Mouse (Mus musculus): ENCODE measurements around the gene Nop16.
A peak's percentile ranks its signal among the peaks of the same experiment; 100 is the strongest.

The Nop16 gene

DNA sequence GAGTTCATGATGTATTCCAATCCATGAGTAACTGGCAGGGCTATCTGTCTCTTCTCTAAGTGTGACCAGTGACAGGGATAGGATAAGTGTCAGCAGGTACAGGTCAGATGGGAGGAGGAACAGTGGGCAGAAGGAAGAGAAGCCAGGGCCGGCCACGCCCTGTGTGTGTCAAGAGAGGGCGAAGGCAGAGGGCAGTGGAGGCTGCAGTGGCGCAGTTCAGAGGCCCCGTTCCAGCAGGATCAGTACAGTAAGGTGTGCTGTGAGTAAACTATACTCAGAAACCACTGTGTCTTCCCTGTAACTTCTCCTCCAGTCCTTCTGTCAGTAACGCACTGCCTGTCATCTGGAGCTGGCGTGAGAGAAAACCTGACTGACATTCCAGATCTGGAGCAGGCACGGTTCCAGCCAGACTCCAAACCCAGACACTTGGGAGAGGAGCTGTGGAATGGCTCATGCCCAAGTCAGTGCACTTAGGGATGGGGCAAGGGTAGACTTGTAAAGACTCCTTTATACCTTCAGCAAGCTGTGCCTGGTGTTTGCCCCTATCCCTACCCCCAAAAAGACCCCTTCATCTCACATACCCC lies 6.3 kb upstream of the Nop16 start:
- no peak for DNase-seq (ENCODE audit: low spot score in 2 of 2)

DNA sequence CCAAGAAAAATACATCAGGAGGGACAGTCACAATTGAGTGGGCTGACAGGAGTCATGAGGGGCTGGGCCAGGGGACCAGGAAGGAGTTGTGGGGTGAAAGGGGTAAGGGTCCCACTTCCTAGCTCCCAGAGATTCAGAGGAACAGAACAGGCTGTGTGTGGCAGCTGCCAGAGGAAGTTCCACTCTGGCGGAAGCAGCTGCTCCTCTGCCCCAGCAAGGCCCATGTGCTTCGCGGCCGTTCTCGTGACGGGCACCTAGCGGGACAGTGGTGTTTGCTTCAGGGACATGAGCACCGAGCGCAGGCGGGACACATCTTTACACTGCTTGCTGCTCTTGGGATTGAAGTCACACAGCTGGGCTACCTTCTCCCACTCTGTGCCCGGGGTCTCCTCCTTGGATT lies 3.7 kb upstream of the Nop16 start:
- no peak for DNase-seq (ENCODE audit: low spot score in 2 of 2)

DNA sequence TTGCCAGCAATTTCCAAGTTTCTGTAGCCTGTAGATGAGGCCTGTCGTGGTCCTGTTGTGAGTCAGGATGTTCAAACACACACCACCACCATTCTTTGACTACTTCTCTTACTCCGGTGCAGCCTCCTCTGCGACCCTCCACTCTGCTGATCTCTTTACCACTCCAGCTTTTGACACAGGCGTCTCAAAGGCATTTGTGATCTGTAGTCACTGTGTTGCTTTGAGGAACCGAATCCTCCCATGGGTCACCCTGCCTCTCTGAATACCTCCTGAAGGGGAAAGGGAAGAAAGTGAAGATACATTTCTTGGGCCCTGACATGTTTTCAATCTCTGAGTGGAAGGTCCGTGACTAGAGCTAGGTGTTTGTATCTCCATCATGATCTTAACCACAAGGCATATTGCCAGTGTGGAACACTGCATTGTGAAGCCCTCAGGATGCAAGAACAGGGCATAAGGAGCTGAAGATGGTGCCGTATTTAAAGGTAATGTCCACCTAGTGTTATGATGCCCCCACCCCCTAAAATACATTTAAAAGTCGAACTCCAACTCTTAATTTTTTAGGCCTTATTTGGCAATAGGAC lies 2.0 kb upstream of the Nop16 start:
- peak in 1 of 2 experiments; percentile 33 for DNase-seq (ENCODE audit: low spot score in 2 of 2)

DNA sequence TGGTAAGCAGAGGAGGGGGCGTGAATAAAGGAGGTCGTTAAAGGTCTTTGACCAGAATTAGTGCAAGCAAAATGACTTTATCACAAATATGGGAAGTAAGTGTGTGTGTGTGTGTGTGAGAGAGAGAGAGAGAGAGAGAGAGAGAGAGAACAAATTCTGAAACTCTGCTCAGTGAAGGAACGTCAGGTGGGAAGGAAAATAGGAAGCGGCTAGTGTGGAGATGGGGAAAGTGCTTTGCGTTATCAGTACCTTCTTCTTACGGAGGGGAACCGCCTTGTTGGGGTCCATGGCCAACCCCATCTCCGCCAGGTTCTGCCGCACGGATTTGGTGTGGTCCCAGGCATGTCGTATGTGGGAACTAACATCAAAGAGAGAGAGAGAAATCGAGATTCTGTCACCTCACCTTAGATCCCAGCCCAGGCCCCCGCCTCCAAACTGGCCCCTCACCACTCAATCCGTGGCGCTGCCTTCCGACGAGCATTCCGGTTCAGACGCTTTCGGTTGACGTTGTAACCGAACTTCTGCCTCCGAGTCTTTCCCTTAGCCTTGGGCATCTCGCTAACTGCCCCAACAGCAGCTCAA lies 385 bp downstream of the Nop16 start:
- no peak for DNase-seq (ENCODE audit: low spot score in 2 of 2)

DNA sequence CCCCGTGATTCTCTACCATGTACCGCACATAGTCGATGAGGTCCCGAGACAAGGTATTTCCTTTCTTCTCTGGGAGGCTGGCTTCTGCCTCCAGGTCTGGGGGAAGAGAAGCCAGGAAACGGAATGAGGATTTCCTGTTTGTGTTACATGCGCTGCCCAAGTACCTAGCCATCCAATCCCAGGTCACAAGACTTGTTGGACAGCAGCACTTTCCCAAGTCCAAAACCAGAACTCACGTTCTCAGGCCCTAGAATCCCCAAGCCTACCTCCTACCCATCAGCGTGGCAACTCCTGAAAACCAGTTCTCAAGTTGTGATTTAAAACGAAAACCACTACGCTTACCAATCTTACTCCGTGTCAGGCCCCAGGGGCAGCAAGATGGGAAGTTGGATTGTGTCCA lies 4.1 kb downstream of the Nop16 start:
- no peak for DNase-seq (ENCODE audit: low spot score in 2 of 2)

DNA sequence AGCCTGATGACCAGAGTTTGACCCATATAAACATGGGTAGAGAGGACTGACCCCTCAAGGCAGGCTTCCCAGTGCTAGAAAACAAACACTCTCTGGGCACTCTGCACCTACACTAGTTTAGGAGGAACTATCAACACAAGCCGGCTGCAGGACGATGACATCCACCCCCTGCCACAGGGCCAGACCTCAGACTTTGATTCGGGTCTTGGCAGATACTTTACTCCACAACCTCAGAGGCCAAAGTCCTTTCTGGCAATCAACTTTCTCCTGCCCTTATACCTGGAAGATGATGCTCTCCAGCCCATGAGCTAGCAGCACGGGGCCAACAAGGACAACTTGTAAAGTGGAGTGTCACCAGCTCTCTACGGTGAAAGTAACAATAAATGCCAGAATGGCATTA lies 7.0 kb downstream of the Nop16 start:
- DNase-seq (ENCODE audit: low spot score in 2 of 2) = no peak

DNA sequence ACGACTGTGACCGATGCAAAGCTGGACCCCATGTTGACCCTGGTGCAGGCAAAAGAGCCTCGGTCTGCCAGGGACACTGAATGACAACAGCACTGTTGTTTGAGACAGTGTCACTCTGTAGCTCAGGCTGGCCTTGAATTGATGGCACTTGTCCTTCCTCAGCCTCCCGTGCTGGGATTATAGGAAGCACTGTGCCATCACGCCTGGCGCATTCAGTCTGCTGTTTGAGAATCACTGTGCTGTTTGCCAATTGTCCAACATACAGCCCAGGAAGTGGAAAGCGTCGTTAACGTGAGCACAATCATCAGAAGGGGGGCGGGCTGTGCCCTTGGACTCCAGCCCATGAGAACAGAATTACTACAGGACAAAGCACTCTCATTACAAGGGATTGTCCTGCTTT lies 7.8 kb downstream of the Nop16 start:
- no peak for DNase-seq (ENCODE audit: low spot score in 2 of 2)

DNA sequence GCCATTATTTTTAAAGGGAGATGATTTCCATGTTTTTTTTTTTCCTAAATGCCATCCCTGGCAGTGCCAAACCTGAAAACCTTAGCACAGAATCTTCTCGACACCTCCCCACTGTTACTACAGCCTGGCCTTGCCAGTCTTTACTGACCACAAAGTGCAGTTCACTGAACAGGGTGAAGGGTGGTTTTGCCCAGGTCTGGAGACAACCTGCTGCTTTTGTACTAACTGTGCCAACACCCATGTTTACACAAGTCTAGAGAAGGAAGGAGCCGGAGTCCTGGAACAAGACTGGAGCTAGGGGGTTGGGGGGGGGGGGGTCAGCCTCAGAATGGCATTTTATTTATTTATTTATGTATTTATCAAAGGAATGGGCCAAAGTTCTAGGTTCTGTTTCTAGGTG lies 8.5 kb downstream of the Nop16 start:
- DNase-seq (ENCODE audit: low spot score in 2 of 2) = no peak

DNA sequence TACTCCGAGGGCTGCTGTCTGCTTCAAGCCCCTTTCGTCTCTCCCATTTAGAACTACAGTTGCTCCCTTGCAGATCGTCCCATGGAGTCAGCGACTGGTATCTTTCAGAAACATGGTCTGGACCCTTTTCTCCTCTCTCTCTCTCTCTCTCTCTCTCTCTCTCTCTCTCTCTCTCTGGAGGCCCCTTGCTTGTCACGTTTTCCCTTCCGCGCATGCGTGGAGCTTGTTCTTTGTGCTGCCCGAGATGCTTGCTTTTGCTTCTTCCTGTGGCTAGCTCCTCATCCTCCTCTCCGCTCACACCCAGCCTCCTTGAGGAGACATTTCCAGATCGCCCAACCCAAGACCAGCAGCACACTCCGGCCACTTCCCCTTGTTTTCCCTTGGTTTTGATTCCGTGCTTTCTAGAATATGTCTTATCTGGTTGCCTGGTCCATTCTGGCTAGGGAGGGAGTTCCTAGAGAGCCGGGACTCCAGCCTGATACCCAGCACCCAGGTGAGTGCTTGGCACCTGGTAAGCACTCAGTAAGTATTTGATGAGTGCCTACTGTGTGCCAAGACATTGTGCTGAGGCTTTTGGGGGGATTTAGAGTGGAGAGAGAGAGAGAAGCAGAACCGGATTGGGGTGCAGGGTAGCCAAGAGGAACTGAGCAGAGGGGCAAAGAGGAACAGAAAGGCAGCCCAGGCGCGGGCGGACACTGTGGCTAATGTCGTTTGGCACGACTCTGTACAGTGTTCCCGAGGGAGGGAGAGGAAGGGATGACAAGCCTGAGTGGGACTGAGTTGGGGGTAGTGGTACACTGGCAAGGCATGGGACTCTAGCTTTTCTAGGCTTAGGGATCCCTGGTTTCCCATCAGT lies 12.0 kb downstream of the Nop16 start:
- DNase-seq (ENCODE audit: low spot score in 2 of 2) = no peak

DNA sequence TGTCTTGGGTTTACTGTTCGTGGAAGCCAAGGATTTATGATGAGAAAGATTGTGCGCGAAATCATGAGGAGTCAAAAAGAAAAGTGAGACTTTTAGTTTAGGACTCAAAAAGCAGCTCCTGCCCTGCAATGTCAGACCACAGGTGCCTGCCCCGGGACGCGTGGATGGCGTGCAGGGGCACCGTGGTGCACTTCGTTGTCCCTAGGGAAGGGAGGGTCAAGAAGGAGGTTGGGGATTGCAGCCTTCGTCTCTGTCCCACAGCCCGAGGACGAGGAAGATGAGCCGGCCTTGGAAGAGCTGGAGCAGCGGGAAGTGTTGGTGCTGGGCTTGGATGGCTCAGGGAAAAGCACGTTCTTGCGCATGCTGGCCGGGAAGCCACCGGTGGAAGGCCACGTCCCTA lies 14.4 kb downstream of the Nop16 start:
- DNase-seq (ENCODE audit: low spot score in 2 of 2) = no peak

DNA sequence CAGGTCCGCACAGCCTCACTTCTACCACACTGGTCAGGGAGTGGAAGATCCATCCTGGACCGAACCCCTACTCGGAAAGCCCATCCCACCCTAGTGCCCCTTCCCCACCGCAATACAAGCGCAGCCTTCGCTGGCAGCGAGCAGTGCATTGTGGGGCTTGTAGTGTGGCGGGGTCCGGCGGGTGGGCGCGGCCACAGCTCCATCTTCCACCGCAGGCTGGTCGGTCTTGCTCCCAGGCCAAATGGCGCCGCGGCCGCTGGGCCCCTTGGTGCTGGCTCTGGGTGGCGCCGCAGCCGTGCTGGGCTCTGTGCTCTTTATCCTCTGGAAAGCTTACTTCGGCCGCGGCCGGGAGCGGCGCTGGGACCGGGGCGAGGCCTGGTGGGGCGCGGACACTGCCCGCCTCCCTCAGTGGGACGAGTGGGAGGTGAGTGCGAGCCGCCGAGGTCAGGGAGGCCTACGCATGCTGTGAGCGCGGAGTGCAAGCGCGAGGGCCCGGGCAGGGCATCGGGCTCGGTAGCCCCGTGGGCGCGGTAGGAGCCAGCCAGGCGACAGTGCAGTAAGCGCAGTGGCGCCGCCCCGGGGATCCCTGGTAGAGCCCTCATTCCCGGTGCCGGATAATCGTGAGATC lies 14.9 kb downstream of the Nop16 start, which contains the start of gene Arl10:
TSS of gene Arl10 (plus strand) at position 162 of the 628 bp plus-strand sequence.
- peak in 1 of 2 experiments; percentile 63 for DNase-seq (ENCODE audit: low spot score in 2 of 2)

DNA sequence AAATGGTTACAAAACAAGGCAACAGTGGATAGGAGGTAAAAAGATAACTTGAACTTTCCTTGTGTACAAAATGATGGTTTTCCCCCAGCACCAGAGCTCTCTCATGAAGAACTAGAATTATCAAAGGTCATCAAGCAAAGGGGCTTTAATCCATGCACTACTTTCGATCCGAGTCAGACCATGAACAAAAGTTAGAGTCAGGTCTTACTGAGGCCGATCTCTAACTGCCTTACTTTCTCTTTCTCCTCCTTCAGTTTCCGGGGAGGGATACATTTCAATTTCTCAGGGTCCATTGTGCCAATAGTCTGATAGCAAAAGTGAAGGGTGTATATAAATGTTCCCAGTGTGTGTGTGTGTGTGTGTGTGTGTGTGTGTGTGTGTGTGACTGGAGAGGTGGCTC lies 17.3 kb downstream of the Nop16 start:
- DNase-seq (ENCODE audit: low spot score in 2 of 2) = no peak

DNA sequence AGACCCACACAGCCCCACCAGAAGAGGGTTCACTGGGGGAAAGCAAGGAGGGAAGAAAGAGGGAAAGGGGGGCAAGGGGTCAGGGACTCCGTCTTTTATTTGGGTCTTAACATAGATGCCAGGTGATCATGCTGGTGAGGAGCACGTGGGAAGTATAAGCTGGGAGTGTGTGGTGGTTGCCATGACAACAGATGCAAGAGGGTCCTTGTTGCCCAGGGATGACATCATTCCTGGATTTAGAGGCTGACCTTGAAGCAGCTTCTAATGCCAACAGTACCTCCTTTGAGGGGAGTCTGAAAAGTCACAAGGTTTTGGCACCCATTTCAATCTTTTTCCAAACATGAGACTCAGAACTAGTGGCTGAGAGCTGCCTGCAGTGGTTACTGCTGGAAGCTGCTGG lies 18.3 kb downstream of the Nop16 start:
- DNase-seq (ENCODE audit: low spot score in 2 of 2) = no peak

DNA sequence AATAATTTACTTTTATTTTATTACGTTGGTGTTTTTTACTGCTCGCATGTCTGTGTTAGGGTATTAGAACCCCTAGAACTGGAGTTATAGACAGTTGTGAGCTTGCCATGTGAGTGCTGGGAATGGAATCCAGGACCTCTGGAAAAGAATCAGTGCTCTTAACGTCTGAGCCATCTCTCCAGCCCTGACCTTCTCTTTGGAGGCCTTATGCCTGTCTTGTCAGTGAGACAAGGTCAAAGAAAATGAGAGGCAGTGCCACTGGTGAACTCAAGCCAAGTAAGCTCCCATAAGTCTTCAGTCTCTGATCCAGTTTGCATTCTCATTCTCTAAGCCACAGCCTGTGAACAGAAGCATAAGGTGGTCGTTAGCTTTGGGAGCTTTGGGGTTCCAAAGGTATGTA lies 19.2 kb downstream of the Nop16 start:
- DNase-seq (ENCODE audit: low spot score in 2 of 2) = no peak

DNA sequence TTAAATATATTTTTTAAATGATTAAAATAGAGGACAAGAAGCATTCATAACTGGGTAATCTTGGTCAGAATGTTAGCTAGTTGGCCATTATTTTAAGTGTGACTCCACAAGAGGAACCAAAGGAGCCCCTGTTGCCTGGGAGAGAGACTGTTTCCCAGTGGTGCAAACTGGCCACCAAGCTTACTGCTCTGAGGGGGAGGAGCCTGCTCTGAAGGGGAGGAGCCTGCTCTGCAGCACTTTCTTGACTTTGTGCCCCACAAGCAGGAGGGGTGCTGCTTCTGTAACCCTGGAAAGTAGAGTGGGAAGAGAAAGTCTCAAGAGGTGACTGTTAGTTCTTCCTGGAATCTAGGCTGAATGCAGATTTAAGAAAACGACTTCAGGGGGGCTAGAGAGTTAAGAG lies 20.6 kb downstream of the Nop16 start:
- DNase-seq (ENCODE audit: low spot score in 2 of 2) = no peak

DNA sequence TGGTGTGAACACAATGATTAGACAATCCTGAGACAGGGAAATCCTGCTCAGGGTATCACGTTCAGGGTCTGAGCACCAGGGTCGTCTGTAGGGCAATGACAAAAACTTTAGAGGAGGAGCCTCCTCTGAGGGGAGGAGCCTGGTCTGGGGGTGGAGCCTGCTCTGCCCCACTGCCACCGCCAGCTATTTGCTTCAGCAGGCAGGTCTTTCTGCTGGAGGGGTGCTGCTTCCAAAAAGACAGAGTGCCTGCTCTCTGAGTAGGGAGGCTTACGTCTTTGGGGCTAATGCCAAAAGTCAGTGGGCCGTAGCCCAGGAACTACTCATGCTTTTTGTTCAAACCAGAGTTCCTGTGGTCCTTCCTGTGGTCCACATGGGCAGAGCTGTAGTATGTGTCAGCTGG lies 21.5 kb downstream of the Nop16 start:
- DNase-seq (ENCODE audit: low spot score in 2 of 2) = no peak

DNA sequence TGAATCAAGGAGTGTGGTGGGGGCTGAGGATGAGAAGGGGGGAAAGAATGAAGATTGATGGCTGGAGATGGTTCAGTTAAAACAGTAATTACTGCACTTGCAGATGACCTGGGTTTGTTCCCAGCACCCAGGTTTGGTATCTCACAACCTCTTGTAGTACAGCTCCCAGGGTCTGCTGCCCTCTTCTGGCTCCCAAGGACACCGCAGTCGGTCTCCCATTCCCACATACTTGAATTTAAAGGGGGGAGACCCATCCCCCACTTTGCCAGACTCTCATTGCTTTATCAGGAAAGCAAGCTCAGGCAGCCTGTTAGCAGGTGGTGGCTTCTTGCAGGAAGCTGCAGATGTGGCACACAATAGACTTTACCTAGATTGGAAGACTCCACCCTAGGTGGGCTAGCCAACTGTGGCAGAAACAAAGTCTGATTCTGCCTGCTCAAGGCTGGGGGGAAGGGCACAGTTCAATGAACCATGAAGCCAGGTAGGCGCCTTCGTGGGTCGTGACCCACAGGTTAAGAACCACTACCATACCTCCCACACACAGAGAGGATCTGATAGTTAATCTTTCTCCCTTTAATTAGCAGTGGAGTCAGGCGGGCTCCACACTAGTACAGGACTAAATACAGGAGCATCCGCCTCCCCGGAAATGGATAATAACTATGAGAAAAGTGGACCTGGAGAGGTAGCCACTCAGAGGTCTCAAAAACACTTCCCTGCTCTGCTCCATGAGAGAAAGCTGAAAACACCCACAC lies 24.1 kb downstream of the Nop16 start:
- DNase-seq (ENCODE audit: low spot score in 2 of 2) = peak in 1 of 2 experiments; percentile 62

DNA sequence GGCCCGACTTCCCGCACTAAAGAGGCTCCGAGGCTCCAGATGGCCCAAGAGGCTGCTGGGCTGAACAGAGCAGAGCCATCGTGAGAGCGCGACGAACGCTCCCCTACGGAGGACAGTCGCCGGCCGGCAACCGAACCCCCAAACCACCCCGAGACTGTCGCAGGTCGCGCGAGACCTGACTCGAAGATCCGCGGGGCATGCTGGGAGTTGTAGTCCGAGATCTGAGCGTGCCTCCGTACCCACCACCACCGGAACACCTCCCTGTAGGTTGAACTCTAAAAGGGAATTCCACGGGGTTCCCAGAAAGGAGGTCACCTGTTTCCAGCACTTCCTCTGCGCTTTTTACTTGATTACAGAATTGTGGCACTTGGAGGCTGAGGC lies 24.7 kb downstream of the Nop16 start, which contains the start of gene 4833439L19Rik:
TSS of gene 4833439L19Rik (minus strand) at position 235 of the 381 bp plus-strand sequence.
- peak; percentile 77 to 93 for DNase-seq (ENCODE audit: low spot score in 2 of 2)

DNA sequence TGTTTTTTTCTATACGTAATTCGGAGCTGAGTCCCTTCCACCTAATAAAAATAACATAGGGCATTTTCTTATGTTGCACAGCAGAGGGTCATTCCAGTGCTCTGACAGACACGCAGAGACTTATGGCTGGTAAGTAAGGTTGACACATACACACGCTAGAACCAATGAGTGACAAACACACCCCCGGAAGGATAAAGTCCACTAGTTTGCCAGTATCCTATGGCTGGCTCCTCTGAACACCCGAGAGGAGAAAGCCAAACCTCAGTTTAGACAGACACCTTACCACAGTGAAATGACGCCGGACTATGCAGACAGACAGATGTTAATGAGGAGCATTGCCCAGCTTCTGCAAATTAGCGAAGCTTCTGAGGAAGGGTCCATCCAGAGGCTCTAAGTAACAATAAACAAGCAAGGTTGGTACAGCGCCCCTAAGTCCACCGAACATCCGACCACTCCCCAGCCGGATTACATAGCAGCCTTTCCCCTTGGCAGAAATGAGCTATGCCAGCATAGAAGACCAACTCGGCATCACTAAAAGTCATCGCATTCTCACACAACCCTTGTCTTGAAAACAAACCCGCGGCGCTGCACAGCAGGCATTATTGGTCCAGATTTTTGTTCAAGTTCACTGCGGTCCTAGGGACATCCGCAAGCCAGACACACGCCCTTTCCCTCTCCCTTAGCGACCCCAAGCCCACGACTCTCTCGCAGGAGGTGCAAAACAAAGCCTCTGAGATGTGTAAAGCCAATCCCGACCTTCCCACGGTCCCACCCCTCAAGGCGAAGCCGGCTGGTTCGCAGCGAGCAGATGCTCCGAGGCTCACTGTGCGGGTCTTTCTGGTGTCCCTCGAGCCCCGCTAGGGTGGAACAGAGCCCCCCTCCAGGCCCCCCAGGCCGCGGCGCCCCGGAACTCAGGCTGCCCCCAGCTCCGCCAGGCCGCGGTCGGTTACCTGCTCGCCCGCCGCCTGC lies 25.4 kb downstream of the Nop16 start:
- DNase-seq (ENCODE audit: low spot score in 2 of 2) = no peak

DNA sequence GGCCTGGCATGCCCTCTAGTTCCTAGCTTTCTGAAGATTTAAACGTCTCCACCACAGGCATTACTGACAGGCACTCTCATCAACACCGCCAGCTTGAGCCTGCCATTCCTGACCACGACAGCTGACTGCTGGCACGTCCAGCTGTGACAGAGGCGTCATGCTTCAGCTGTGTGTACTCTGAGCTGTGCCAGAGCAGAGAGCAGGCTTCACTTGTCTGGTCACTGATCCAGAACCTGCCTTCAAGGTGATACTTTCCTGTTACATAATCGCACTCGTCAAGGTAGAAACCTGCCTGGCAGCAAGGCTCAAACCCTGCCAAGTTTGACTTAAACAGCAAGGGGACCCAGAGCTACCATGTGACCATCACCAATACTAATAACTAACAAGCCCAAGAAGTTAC lies 27.3 kb downstream of the Nop16 start:
- no peak for DNase-seq (ENCODE audit: low spot score in 2 of 2)

Data from left cerebral cortex, adult 9 months (tissue).